9 mouse cellular contexts compared by ENCODE assay signal in the genomic region with DNA sequence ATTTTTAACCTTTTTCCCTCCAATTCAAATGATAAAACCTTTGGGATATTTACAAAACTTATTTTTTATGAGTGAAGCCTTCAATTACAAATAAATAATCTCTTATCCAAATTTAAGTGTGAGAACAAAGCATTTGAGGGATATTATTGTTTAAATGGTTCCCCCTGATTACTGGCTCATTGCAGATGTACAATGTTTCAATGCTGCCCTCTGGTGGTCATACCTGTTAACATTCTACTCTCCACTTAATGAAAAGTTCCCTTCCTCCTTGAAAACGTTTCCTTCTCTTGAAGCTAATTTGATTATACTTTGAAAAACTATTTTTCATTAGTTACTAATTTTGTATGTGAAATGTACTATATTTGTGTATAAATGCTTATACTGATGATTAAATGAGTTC.
DNase-seq lines count a peak whose midpoint lies in the region; ATAC-seq and TF ChIP-seq lines count a peak whose summit lies in the region.
"Had no signal": no experiment of that assay in that cellular context is flagged by ENCODE, and none has a peak within 500 bp of the region (broad histone marks: within the 10 kb centered on the region; RNA-seq: fewer than 3 reads in every experiment).

No protein-coding gene starts in this region.

- H3K9me3 ChIP-seq in forebrain, embryonic 12.5 days = no peaks in the 10 kb centered on the region
- H3K9me3 ChIP-seq in forebrain, embryonic 15.5 days = no peaks in the 10 kb centered on the region
- no peaks in the 10 kb centered on the region for H3K9me3 ChIP-seq in lung, embryonic 14.5 days (ENCODE audit: low read depth, low read length)
- no peaks in the 10 kb centered on the region for H3K9me3 ChIP-seq in stomach, postnatal 0 days (ENCODE audit: control insufficient read depth, low read length)

- H3K4me1 ChIP-seq in forebrain, embryonic 12.5 days = no peaks in the 10 kb centered on the region
- no peaks in the 10 kb centered on the region for H3K4me1 ChIP-seq in forebrain, embryonic 15.5 days
- no peaks in the 10 kb centered on the region for H3K4me1 ChIP-seq in lung, embryonic 14.5 days (ENCODE audit: insufficient read depth)
- no peaks in the 10 kb centered on the region for H3K4me1 ChIP-seq in stomach, postnatal 0 days (replicated peaks; ENCODE audit: control insufficient read depth, insufficient read depth)

- H3K4me2 ChIP-seq in forebrain, embryonic 12.5 days = no peak overlapping the region
- H3K4me2 ChIP-seq in forebrain, embryonic 15.5 days (replicated peaks) = no peak overlapping the region
- H3K4me2 ChIP-seq in lung, embryonic 14.5 days = no peak overlapping the region
- no peak overlapping the region for H3K4me2 ChIP-seq in stomach, postnatal 0 days (replicated peaks; ENCODE audit: low read depth)

- no peak for TF ChIP-seq EP300 in stomach, postnatal 0 days (optimal IDR thresholded peaks at IDR 0.05)

- H3K9ac ChIP-seq in forebrain, embryonic 12.5 days = no peak overlapping the region
- H3K9ac ChIP-seq in forebrain, embryonic 15.5 days (replicated peaks) = no peak overlapping the region
- H3K9ac ChIP-seq in lung, embryonic 14.5 days = no peak overlapping the region
- no peak overlapping the region for H3K9ac ChIP-seq in stomach, postnatal 0 days (ENCODE audit: low read length)

- H3K27ac ChIP-seq in forebrain, embryonic 12.5 days = no peak overlapping the region
- H3K27ac ChIP-seq in forebrain, embryonic 15.5 days (replicated peaks) = no peak overlapping the region
- H3K27ac ChIP-seq in lung, embryonic 14.5 days (ENCODE audit: low read depth) = no peak overlapping the region
- H3K27ac ChIP-seq in stomach, postnatal 0 days (replicated peaks) = no peak overlapping the region

- no peaks in the 10 kb centered on the region for H3K27me3 ChIP-seq in forebrain, embryonic 12.5 days
- H3K27me3 ChIP-seq in forebrain, embryonic 15.5 days = no peaks in the 10 kb centered on the region
- no peaks in the 10 kb centered on the region for H3K27me3 ChIP-seq in lung, embryonic 14.5 days (ENCODE audit: insufficient read depth, low read length)
- no peaks in the 10 kb centered on the region for H3K27me3 ChIP-seq in stomach, postnatal 0 days (ENCODE audit: control insufficient read depth, insufficient read depth, low read length)

- no peak overlapping the region for H3K4me3 ChIP-seq in forebrain, embryonic 12.5 days (replicated peaks)
- H3K4me3 ChIP-seq in forebrain, embryonic 15.5 days = no peak overlapping the region
- H3K4me3 ChIP-seq in lung, embryonic 14.5 days (ENCODE audit: low read depth, low read length) = no peak overlapping the region
- H3K4me3 ChIP-seq in stomach, postnatal 0 days (ENCODE audit: low read depth, low read length) = no peak overlapping the region

- H3K36me3 ChIP-seq in forebrain, embryonic 12.5 days (replicated peaks) = no peaks in the 10 kb centered on the region
- H3K36me3 ChIP-seq in forebrain, embryonic 15.5 days = no peaks in the 10 kb centered on the region
- no peaks in the 10 kb centered on the region for H3K36me3 ChIP-seq in lung, embryonic 14.5 days (ENCODE audit: insufficient read depth)
- no peaks in the 10 kb centered on the region for H3K36me3 ChIP-seq in stomach, postnatal 0 days (ENCODE audit: control insufficient read depth, insufficient read depth, low read length)
- H3K36me3 ChIP-seq: G1E had no signal

- TF ChIP-seq CTCF in lung, embryonic 14.5 days (IDR thresholded peaks at IDR 0.05; ENCODE audit: low read depth) = peak; percentile 74
- TF ChIP-seq CTCF in brain, embryonic 14.5 days (IDR thresholded peaks at IDR 0.05; ENCODE audit: borderline replicate concordance, extremely low read depth, insufficient read depth, insufficient read length) = peak; percentile 30; the same call in 1 of the 2 replicates
- peak; percentile 78 for TF ChIP-seq CTCF in stomach, postnatal 0 days (IDR thresholded peaks at IDR 0.05; ENCODE audit: low read depth)

- 13% methylated on average over 1 of the region's 1 CpGs for WGBS in forebrain, embryonic 12.5 days
- 12% methylated on average over 1 of the region's 1 CpGs for WGBS in forebrain, embryonic 15.5 days
- WGBS in lung, embryonic 14.5 days = 11% methylated on average over 1 of the region's 1 CpGs
- 16% methylated on average over 1 of the region's 1 CpGs for WGBS in stomach, postnatal 0 days

- peak; percentile 82 for DNase-seq in lung, embryonic 14.5 days
- DNase-seq in lung, postnatal 4 days = no peak
- DNase-seq in brain, embryonic 14.5 days (ENCODE audit: low read depth) = peak; percentile 79
- peak; percentile 29 for DNase-seq in layer of hippocampus, adult 9-10 months (ENCODE audit: low spot score)
- DNase-seq in stomach, postnatal 0 days (ENCODE audit: low spot score) = peak; percentile 16
- DNase-seq in adrenal gland, adult 8-10 months = no peak

- peak; percentile 79 for ATAC-seq in forebrain, embryonic 12.5 days (ENCODE audit: low FRiP score)
- ATAC-seq in forebrain, embryonic 15.5 days (replicated peaks) = no peak
- ATAC-seq in lung, embryonic 14.5 days (ENCODE audit: insufficient read depth) = no peak; the same call in 1 of the 2 replicates
- no peak for ATAC-seq in stomach, postnatal 0 days (ENCODE audit: low FRiP score, low TSS enrichment)

- no peak for TF ChIP-seq POLR2A in brain, embryonic 14.5 days (IDR thresholded peaks at IDR 0.05; ENCODE audit: borderline replicate concordance, extremely low read depth, insufficient read depth, insufficient read length, poor library complexity, severe bottlenecking)

Comparison
In these comparisons a context has a peak if more than half of its experiments do, and no peak if none do; other contexts are left out.
1. DNase-seq: peak in lung, embryonic 14.5 days (single experiment), brain, embryonic 14.5 days (single experiment), layer of hippocampus, adult 9-10 months (single experiment) and stomach, postnatal 0 days (single experiment); none in lung, postnatal 4 days (0 of 2) and adrenal gland, adult 8-10 months (single experiment).
2. Peak in every context shown above with its lines, with median percentiles within 50 percentile points of each other: CTCF ChIP-seq.